Mouse (Mus musculus) ES-Bruce4 (cell line): ENCODE data around the gene Ankrd33b.

Experiments used
- CTCF ChIP-seq: IDR thresholded peaks from one replicate; pipeline ENCODE4 v1.8.1; 2011; ENCODE audit warnings: low read depth, low read length
- EP300 ChIP-seq: IDR thresholded peaks from 2 replicates; pipeline ENCODE4 v1.6.1; 2011; ENCODE audit warnings: low read depth, low read length; ENCODE audit not compliant: insufficient read depth

DNA sequence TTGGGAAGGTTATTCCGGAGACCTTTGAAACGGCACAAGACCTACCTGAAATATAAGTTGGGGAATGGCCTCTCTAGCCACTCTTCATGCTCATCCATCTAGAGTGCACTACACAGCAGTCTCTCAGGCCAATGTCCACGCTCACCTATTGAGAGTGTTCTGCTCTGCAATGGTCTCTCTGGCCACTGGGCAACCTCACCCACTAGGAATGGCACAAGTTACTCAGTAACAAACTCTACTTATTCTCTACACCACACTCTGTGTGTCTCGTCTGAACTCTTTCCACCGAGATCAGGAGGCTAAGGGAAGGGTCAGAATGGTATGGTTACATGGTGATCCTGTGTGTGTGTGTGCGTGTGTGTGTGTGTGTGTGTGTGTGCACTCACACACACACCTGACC, 7.7 kb downstream of the Ankrd33b start:
- TF ChIP-seq CTCF (no peak), EP300 (no peak)
